Mouse (Mus musculus) gastrocnemius, adult 18-20 months (tissue): ENCODE measurements around the gene Cox20. TPM values are rescaled to one million over a fixed set of nuclear protein-coding genes. Genes with fewer than 3 reads are reported as not detected.
"Not testable (repeated sequence)": the region's sequence is repeated elsewhere in the genome, so short reads cannot be mapped to it uniquely, and the experiment has no call there.

Experiments used
- DNase-seq: peaks from one replicate; pipeline ENCODE4 v3.0.0; 2021; ENCODE audit warnings: low spot score
- long read RNA-seq, 2 experiments: library from polyadenylated mRNA; stranded (forward); transcript quantifications; one replicate each; pipeline ENCODE4 v2.0.0; 2021
- total RNA-seq, 2 experiments: library from RNA; stranded (reverse); gene quantifications; 2 replicates each; pipeline ENCODE4 v1.2.3; 2021

The Cox20 gene
- 10 to 100 TPM; 43.1 to 45.2 TPM for total RNA-seq
- long read RNA-seq, experiment 1, transcript Cox20-201 (4 exons, 471 nt) = major isoform, 42 of 44 reads
- long read RNA-seq, experiment 1, partial matches to known transcripts = 0 of 44 reads
- long read RNA-seq, experiment 1, other reads (novel, unspliced or antisense) = 2 of 44 reads
- long read RNA-seq, experiment 2, transcript Cox20-201 (4 exons, 471 nt) = major isoform, 39 of 45 reads
- long read RNA-seq, experiment 2, partial matches to known transcripts = 1 of 45 reads
- long read RNA-seq, experiment 2, other reads (novel, unspliced or antisense) = 5 of 45 reads

DNA sequence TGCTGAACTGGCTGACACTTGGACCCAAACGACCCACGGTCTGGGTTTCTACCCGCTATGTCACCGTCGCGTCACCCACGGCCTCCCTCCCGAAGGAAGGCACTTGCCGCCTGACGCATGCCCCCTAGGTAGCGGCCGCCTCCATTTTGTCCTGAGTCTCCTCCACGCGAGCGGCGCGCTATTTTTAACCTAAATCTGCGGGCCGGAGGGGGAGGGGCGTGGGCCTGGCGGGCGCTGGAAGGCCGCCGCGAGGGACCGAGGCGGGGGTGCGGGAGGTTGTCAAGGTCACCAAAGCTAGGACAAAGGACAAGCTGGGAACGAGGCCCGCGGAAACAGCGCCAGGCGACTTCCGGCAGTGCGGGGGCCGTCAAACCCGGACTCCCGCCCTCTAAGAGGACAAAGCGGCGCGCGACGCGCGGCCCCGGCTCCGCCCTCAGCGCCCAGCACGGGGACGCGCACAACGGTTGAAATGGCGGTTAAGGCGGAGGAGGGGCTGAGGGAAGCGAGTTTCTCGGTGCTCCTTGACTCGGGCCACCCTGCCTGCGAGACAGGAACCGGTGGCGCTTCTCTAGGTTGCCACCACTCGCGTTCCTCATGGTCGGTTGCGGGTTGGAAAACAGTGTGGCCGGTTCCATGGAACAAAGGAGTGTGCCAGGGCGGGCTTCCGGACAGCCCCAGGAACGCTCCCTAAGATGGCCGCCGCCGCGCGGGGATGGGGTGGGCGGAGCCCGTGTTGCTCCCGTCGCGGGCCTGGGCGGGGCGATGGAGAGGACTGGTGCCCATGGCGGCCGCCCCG lies at the start of gene Cox20:
TSS of gene Cox20 (plus strand) at position 742 of the 796 bp plus-strand sequence.
- peak; percentile 96 for DNase-seq

- DNase-seq = no peak
Measured at GRCm38 (mm10) chr1:178270635-178271034, 48.3 kb upstream of the Cox20 start.

- DNase-seq = no peak
Measured at GRCm38 (mm10) chr1:178275174-178275730, 43.7 kb upstream of the Cox20 start.

DNA sequence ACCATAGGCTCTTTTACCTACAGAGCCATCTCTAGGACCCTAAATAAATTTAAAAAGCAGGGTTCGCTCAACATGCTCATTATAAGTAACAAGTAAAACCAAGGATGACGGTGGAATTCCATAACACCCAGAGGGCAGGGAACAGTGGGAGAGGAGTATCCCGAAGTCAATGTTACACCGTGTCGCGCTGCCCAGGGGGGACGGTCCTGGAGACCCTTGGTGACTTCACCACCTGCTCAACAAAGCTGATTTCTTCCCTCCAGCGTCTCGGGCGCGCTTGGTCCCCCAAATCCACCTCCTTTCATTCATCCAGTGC lies 43.2 kb upstream of the Cox20 start:
- DNase-seq = no peak

DNA sequence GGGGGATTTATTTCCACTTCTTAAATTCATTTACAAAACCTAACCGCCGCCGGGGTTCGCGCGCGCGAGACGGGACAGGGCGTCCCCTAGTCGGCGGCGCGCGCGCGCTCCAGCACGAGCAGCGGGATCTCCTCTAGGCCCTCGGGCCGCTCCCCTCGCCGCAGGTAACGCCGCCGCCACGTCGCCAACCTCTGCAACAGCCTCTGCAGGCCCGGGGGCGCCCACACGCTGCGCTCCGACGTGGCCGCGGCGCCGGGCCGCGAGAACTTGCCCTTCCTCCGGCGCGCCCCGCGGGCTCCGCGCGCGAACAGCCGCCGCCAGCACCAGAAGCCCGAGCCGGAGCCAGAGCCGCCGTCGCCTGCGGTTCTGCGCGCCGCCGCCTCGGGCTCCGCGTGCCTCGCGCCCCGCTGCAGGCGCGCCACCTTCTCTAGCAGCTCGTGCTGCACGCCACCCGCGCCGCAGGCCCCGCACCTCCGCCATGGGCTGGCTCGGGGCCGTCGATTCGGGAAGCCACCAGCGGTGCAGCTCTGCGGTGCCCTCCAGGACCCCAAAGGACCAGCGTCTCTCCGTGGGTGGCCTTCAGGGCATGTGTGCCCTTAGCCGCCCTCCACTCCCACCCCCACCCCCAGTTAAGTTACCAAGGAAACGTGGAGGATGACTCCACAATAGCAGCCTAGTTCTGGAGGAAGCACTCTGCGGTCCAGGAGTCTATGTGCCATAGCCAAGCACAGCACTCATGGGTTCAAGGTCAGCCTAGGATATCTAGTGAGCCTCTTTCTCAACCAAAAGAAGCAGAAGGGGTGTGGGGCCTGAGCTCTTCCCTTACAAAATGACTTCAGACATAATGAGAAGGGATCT lies 42.6 kb upstream of the Cox20 start:
- DNase-seq = peak; percentile 5

- not testable (repeated sequence) for DNase-seq
Measured at GRCm38 (mm10) chr1:178283314-178283713, 35.6 kb upstream of the Cox20 start.

GRCm38 (mm10) chr1:178283946-178284720 lies 34.8 kb upstream of the Cox20 start:
- DNase-seq = no peak

DNA sequence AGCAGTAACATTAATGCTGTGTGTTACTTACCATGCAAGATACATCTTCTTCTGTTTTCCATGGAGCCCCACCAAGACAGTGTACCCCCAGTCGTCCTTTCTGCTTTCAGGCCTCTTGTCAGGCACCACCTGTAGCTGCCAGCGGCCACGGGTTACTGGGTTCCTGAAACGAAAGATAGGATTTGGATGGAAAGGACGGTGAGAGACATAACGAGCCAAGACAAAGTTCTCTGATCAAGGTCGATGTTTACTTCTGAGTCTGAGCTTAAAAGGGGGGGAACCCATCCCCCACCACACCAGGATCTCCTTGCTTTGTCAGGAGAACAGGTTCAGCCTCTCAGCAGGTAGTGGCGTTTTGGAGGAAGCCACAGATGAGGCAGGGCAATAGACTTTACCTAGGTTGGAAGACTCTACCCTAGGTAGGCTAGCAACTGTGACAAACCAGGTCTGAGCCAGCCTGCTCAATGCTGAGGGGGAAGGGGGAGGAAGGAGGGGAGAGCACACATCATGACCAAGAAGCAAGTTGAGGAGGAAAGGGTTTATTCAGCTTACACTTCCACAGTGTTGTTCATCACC lies 31.2 kb upstream of the Cox20 start:
- no peak for DNase-seq

DNA sequence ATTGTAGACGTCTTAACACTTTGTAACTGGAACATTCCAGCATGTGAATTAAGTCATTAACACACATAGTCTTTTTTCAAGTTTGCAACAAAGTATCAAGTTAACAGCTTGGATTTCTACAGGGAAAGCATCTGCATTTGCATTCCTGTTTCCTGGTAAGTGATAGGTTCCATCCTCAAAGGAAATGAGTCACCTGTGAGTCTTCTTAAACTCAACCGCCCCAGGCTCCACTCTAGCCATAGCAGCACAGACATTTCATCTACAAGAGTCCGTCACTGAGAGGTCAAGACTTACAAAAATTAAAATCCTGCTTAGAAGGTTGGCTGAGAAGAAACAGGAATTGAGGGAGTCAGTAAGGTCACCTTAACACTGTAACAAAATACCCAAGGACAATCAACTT lies 27.2 kb upstream of the Cox20 start:
- DNase-seq = no peak

GRCm38 (mm10) chr1:178294051-178294450 lies 24.9 kb upstream of the Cox20 start:
- DNase-seq = no peak

DNA sequence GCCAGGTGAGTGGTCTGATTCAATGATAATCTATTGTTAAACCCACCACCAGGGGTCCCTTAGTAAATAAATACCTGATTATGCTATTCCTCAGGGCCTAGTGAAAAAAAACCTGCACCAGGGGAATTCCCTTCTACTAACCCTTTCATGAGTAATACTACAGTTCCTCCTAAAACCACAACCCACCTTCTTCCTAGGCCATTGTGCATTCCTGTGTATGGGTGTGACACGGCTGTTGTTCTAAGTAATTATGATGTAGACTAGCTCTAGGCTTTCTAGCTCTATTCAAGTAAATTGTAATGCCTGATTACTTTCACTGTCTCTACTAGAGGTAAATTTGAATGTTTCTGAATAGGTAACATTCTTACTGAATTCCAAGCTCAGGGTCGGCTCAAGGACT lies 17.7 kb upstream of the Cox20 start:
- not testable (repeated sequence) for DNase-seq

GRCm38 (mm10) chr1:178303425-178303824 lies 15.5 kb upstream of the Cox20 start:
- DNase-seq = peak; percentile 70

GRCm38 (mm10) chr1:178309487-178309886 lies 9.4 kb upstream of the Cox20 start:
- DNase-seq = no peak

DNA sequence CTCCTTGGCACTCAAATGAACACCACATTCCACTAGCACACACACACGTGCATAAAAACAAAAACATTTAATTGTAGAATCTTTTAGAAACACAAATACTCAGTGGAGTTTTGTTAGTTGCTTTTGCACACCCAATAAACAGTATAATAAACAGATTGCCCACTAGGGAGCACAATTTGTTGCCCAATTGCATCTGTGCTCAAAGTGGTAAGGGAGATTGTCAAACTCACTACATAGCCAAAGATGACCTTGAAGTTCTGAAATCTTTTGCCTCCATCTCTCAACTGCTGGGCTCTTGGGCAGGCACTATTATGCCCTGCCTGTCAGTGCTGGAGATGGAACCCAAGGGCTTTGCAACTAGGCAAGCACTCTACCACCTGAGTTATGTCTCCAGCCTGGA lies 8.8 kb upstream of the Cox20 start:
- no peak for DNase-seq

GRCm38 (mm10) chr1:178313039-178313597 lies 5.8 kb upstream of the Cox20 start:
- DNase-seq = no peak

- no peak for DNase-seq
Measured at GRCm38 (mm10) chr1:178314236-178314635, 4.7 kb upstream of the Cox20 start.

DNA sequence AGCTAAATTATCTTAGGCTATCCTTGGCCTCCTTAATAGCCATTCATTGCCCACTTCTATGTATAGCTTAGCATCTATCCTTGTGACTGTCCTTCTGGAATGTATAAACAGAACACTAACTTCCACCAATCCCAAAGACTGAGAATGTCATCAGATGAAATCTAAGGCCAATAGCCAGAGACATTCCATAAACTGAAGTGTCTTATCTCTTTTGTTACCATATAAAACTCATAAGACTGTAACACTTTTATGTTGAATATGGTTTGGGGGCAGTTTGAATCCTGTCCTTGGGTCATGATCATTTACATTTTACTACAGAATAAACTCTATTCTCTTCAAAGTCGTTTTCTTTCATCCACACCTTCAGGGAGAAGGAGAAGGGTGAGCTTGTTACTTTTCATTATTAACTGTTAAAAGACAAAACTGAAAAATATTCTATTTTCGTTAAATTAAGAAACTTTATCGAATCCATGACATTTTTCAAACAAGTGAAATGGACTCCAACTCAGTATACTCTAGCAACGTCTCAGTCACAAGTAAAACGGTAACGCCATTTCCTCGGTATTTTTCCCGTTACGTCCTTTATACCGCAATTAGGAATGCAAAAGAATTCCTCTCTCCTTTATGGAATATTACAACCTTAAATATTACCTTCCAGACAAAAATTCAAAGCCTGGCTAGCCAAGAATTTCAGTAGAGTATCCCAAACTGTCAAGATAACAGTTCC lies 1.5 kb upstream of the Cox20 start:
- DNase-seq = no peak

GRCm38 (mm10) chr1:178318002-178318388 lies 935 bp upstream of the Cox20 start:
- peak; percentile 92 for DNase-seq

GRCm38 (mm10) chr1:178319295-178320037 lies 536 bp downstream of the Cox20 start:
- no peak for DNase-seq
